Mouse (Mus musculus): ENCODE measurements around the gene Mfrp. TPM values are rescaled to one million over a fixed set of nuclear protein-coding genes. Genes with fewer than 3 reads are reported as not detected.

The Mfrp gene
- total and polyA plus RNA-seq, 3 experiments = 0.10 TPM; not detected in 2

GRCm38 (mm10) chr9:44066785-44067225 lies 34.7 kb upstream of the Mfrp start, which contains the start of gene Usp2 (continued):
- TF ChIP-seq USF2 (IDR thresholded peaks at IDR 0.05; ENCODE audit: borderline replicate concordance in 1 of 2, insufficient read depth in 1 of 2, low read depth in 1 of 2, low read length in 2 of 2) (no peak), RAD21 (IDR thresholded peaks at IDR 0.05; ENCODE audit: low read depth, low read length) (peak; percentile 30), MAZ (IDR thresholded peaks at IDR 0.05; ENCODE audit: low read depth, low read length) (peak; percentile 90; the same call in 1 of the 2 replicates), CTCF (IDR thresholded peaks at IDR 0.05 in 2 of 3, conservative IDR thresholded peaks at IDR 0.05 in 1 of 3; ENCODE audit: control insufficient read depth in 1 of 3, insufficient read depth in 1 of 3, low read depth in 2 of 3, low read length in 3 of 3, poor library complexity in 1 of 3, severe bottlenecking in 1 of 3) (peak; percentile 50 to 89 (median 77); a peak in 5 of 6 replicates), NRF1 (IDR thresholded peaks at IDR 0.05; ENCODE audit: insufficient read depth, low read depth, low read length, poor library complexity, severe bottlenecking) (no peak; the same call in 1 of the 2 replicates), TAL1 (IDR thresholded peaks at IDR 0.05; ENCODE audit: low read length) (no peak), BHLHE40 (IDR thresholded peaks at IDR 0.05; ENCODE audit: borderline replicate concordance, low read depth, low read length) (no peak), NELFE (IDR thresholded peaks at IDR 0.05; ENCODE audit: low read depth, low read length) (no peak), POLR2AphosphoS5 (IDR thresholded peaks at IDR 0.05; ENCODE audit: borderline replicate concordance, low read depth, low read length) (no peak), ELF1 (IDR thresholded peaks at IDR 0.05; ENCODE audit: low read depth, low read length) (0 out of 2 replicates have a peak, but pooled peaks have one; percentile 5), GABPA (IDR thresholded peaks at IDR 0.05; ENCODE audit: low read depth, low read length) (no peak), TBP (IDR thresholded peaks at IDR 0.05; ENCODE audit: low read depth, low read length) (no peak)

GRCm38 (mm10) chr9:44067241-44067959 lies 34.1 kb upstream of the Mfrp start:
- H3K4me3 ChIP-seq (ENCODE audit: control insufficient read depth in 1 of 2, insufficient read depth in 1 of 2, low read depth in 2 of 2, low read length in 2 of 2) = peak overlapping the region; percentile 52 to 67
- H3K27ac ChIP-seq (ENCODE audit: control insufficient read depth, low read depth, low read length) = peak overlapping the region; percentile 31; the same call in 1 of the 2 replicates
- DNase-seq (ENCODE audit: low read depth, low spot score) = peak; percentile 71
- peak overlapping the region; percentile 71 for H3K9ac ChIP-seq (ENCODE audit: control insufficient read depth, low read depth, low read length, poor library complexity, severe bottlenecking)
- no peaks in the 10 kb centered on the region for H3K27me3 ChIP-seq (ENCODE audit: control insufficient read depth in 1 of 2, insufficient read depth in 2 of 2, low read length in 2 of 2)
- no peaks in the 10 kb centered on the region for H3K9me3 ChIP-seq (replicated peaks; ENCODE audit: insufficient read depth, low read length)
- peaks cover 0 to 10% of the 10 kb centered on the region in 2 experiments; a peak in 2 of 4 replicates for H3K4me1 ChIP-seq (ENCODE audit: control insufficient read depth in 1 of 2, insufficient read depth in 2 of 2, low read length in 2 of 2)
- H3K79me2 ChIP-seq (ENCODE audit: control insufficient read depth, insufficient read depth, low read length, poor library complexity) = no peaks in the 10 kb centered on the region; the same call in 1 of the 2 replicates
- H3K36me3 ChIP-seq (ENCODE audit: control insufficient read depth in 1 of 2, insufficient read depth in 2 of 2, low read length in 2 of 2) = peaks cover 0 to 3% of the 10 kb centered on the region in 2 experiments; a peak in 1 of 4 replicates
- TF ChIP-seq POLR2A (IDR thresholded peaks at IDR 0.05; ENCODE audit: control insufficient read depth in 1 of 2, insufficient read depth in 1 of 2, low read depth in 1 of 2, low read length in 2 of 2, poor library complexity in 1 of 2) (no peak), ELF1 (IDR thresholded peaks at IDR 0.05; ENCODE audit: low read depth, low read length) (no peak), MAFK (IDR thresholded peaks at IDR 0.05; ENCODE audit: borderline replicate concordance, low read depth, low read length) (no peak), ZKSCAN1 (IDR thresholded peaks at IDR 0.05; ENCODE audit: low read depth, low read length) (no peak), MAZ (IDR thresholded peaks at IDR 0.05; ENCODE audit: low read depth, low read length) (no peak), NRF1 (IDR thresholded peaks at IDR 0.05; ENCODE audit: insufficient read depth, low read depth, low read length, poor library complexity, severe bottlenecking) (no peak), MYC (IDR thresholded peaks at IDR 0.05; ENCODE audit: low read depth, low read length) (no peak), E2F4 (IDR thresholded peaks at IDR 0.05; ENCODE audit: borderline replicate concordance, low read depth, low read length) (no peak), TAL1 (IDR thresholded peaks at IDR 0.05; ENCODE audit: low read length) (peak; percentile 47; the same call in 1 of the 2 replicates), NELFE (IDR thresholded peaks at IDR 0.05; ENCODE audit: low read depth, low read length) (no peak), JUND (IDR thresholded peaks at IDR 0.05; ENCODE audit: low read depth, low read length) (no peak), MEF2A (IDR thresholded peaks at IDR 0.05; ENCODE audit: extremely low read depth, insufficient replicate concordance, low read depth, low read length, poor library complexity, severe bottlenecking) (no peak), USF1 (IDR thresholded peaks at IDR 0.05; ENCODE audit: low read depth, low read length) (no peak), CHD1 (IDR thresholded peaks at IDR 0.05; ENCODE audit: low read depth, low read length) (0 out of 2 replicates have a peak, but pooled peaks have one; percentile 55), KAT2A (conservative IDR thresholded peaks at IDR 0.05; ENCODE audit: low read depth, low read length) (no peak), MXI1 (IDR thresholded peaks at IDR 0.05; ENCODE audit: low read depth, low read length) (peak; percentile 16; the same call in 1 of the 2 replicates), ETS1 (IDR thresholded peaks at IDR 0.05; ENCODE audit: low read depth, low read length) (peak; percentile 40; the same call in 1 of the 2 replicates), ZC3H11A (IDR thresholded peaks at IDR 0.05; ENCODE audit: low read depth, low read length) (no peak), GATA1 (IDR thresholded peaks at IDR 0.05; ENCODE audit: low read depth, low read length) (peak; percentile 70), SMC3 (IDR thresholded peaks at IDR 0.05; ENCODE audit: low read depth, low read length) (no peak), BHLHE40 (IDR thresholded peaks at IDR 0.05; ENCODE audit: borderline replicate concordance, low read depth, low read length) (no peak), RCOR1 (IDR thresholded peaks at IDR 0.05; ENCODE audit: low read depth, low read length) (0 out of 2 replicates have a peak, but pooled peaks have one; percentile 28), TCF12 (IDR thresholded peaks at IDR 0.05; ENCODE audit: low read depth, low read length) (peak; percentile 72), SIN3A (IDR thresholded peaks at IDR 0.05; ENCODE audit: low read length) (peak; percentile 66), TBP (IDR thresholded peaks at IDR 0.05; ENCODE audit: low read depth, low read length) (no peak), MYB (IDR thresholded peaks at IDR 0.05; ENCODE audit: low read depth, low read length) (no peak)
